Mouse (Mus musculus): ENCODE data around the gene Olfr91.

- no peak for TF ChIP-seq POLR2A (IDR thresholded peaks at IDR 0.05; ENCODE audit: borderline replicate concordance, extremely low read depth, insufficient read depth, insufficient read length, poor library complexity, severe bottlenecking)
- TF ChIP-seq CTCF (IDR thresholded peaks at IDR 0.05; ENCODE audit: borderline replicate concordance, extremely low read depth, insufficient read depth, insufficient read length), result no peak
Observed at GRCm38 (mm10) chr17:37070121-37070520, 28.0 kb downstream of the Olfr91 start.

All from brain, embryonic 14.5 days (tissue).